Mouse (Mus musculus) CH12.LX (cell line): ENCODE results near the gene Sparcl1. TPM values are rescaled to one million over a fixed set of nuclear protein-coding genes. Genes with fewer than 3 reads are reported as not detected.

Experiments
- DNase-seq: peaks from one replicate; pipeline ENCODE4 v3.0.0-alpha.2; 2013; ENCODE audit errors: extremely low read depth
- H3K27ac ChIP-seq: 2 replicates; pipeline ENCODE4 v1.5.1; 2012; ENCODE audit warnings: low read depth, mild to moderate bottlenecking, control low read depth, moderate library complexity; ENCODE audit not compliant: insufficient read depth
- H3K27me3 ChIP-seq: replicated peaks from 2 replicates; pipeline ENCODE3; 2012; ENCODE audit warnings: inconsistent platforms
- H3K36me3 ChIP-seq, 2 experiments: replicated peaks in 1 of 2; 2 replicates each; pipeline versions ENCODE3 to v1.6.1; 2012; ENCODE audit warnings: inconsistent platforms in 1 of 2, low read length in 1 of 2, mild to moderate bottlenecking in 1 of 2, mixed read lengths in 1 of 2, moderate library complexity in 1 of 2; ENCODE audit not compliant: control insufficient read depth in 1 of 2, insufficient read depth in 1 of 2
- H3K4me1 ChIP-seq, 2 experiments: 2 replicates each; pipeline ENCODE4 v1.6.1; 2012; ENCODE audit warnings: inconsistent platforms in 1 of 2, moderate library complexity in 1 of 2; ENCODE audit not compliant: insufficient read depth in 2 of 2, control insufficient read depth in 1 of 2
- H3K4me2 ChIP-seq: 2 replicates; pipeline ENCODE4 v1.6.1; 2012; ENCODE audit warnings: low read depth, mild to moderate bottlenecking, control low read depth; ENCODE audit not compliant: poor library complexity, insufficient read depth, severe bottlenecking
- H3K4me3 ChIP-seq, 3 experiments: fragments of 150-350 bp in 1 of 3; sonication (generic) in 1 of 3; replicated peaks in 1 of 3; 2 replicates each; pipeline versions ENCODE3 to v1.5.1; 2011 to 2012; ENCODE audit warnings: low read depth in 2 of 3, low read length in 2 of 3, mild to moderate bottlenecking in 2 of 3, moderate library complexity in 2 of 3, control low read depth in 1 of 3, improper control_type of control experiment in 1 of 3, inconsistent platforms in 1 of 3, mixed read lengths in 1 of 3; ENCODE audit not compliant: poor library complexity in 1 of 3
- H3K79me2 ChIP-seq: replicated peaks from 2 replicates; pipeline ENCODE4 v1.6.1; 2012; ENCODE audit warnings: mild to moderate bottlenecking, moderate library complexity; ENCODE audit not compliant: control insufficient read depth, poor library complexity, insufficient read depth, severe bottlenecking; ENCODE audit errors: extremely low read depth
- H3K9ac ChIP-seq: 2 replicates; pipeline ENCODE4 v1.6.1; 2012; ENCODE audit warnings: low read depth, mild to moderate bottlenecking, control low read depth, moderate library complexity; ENCODE audit not compliant: insufficient read depth
- H3K9me3 ChIP-seq: replicated peaks from 2 replicates; pipeline ENCODE3; 2012; ENCODE audit warnings: low read length, inconsistent platforms, mixed read lengths
- BHLHE40 ChIP-seq: IDR thresholded peaks from 2 replicates; pipeline ENCODE4 v1.6.1; 2011; ENCODE audit warnings: mild to moderate bottlenecking, low read depth, low read length, improper control_type of control experiment
- CHD1 ChIP-seq: IDR thresholded peaks from 2 replicates; pipeline ENCODE4 v1.6.1; 2012; ENCODE audit warnings: low read depth, low read length, improper control_type of control experiment, inconsistent platforms
- CHD2 ChIP-seq: IDR thresholded peaks from 2 replicates; pipeline ENCODE4 v1.6.1; 2011; ENCODE audit warnings: low read length, improper control_type of control experiment
- CTCF ChIP-seq, 2 experiments: IDR thresholded peaks in 1 of 2; conservative IDR thresholded peaks in 1 of 2; 2 replicates each; pipeline ENCODE4 v1.5.1; 2011 to 2012; ENCODE audit warnings: low read depth in 2 of 2, low read length in 2 of 2, improper control_type of control experiment in 1 of 2, inconsistent platforms in 1 of 2, mild to moderate bottlenecking in 1 of 2, moderate library complexity in 1 of 2
- E2F4 ChIP-seq: IDR thresholded peaks from 2 replicates; pipeline ENCODE4 v1.6.1; 2011; ENCODE audit warnings: low read depth, low read length, improper control_type of control experiment; ENCODE audit not compliant: insufficient replicate concordance
- ELF1 ChIP-seq: IDR thresholded peaks from 2 replicates; pipeline ENCODE4 v1.6.1; 2014; ENCODE audit warnings: low read depth, mild to moderate bottlenecking, inconsistent platforms, low read length, improper control_type of control experiment
- EP300 ChIP-seq: IDR thresholded peaks from 2 replicates; pipeline ENCODE4 v1.6.1; 2011; ENCODE audit warnings: low read length, improper control_type of control experiment
- ETS1 ChIP-seq: conservative IDR thresholded peaks from 2 replicates; pipeline ENCODE4 v1.6.1; 2012; ENCODE audit warnings: low read depth, mild to moderate bottlenecking, inconsistent platforms, low read length, improper control_type of control experiment, moderate library complexity
- GABPA ChIP-seq: IDR thresholded peaks from 2 replicates; pipeline ENCODE4 v1.6.1; 2012; ENCODE audit warnings: low read depth, low read length, improper control_type of control experiment, inconsistent platforms; ENCODE audit not compliant: insufficient replicate concordance
- HCFC1 ChIP-seq: IDR thresholded peaks from 2 replicates; pipeline ENCODE4 v1.6.1; 2012; ENCODE audit warnings: low read depth, mild to moderate bottlenecking, inconsistent platforms, low read length, improper control_type of control experiment
- IRF4 ChIP-seq: IDR thresholded peaks from 2 replicates; pipeline ENCODE4 v1.6.1; 2014; ENCODE audit warnings: low read depth, mild to moderate bottlenecking, inconsistent platforms, low read length, improper control_type of control experiment
- JUN ChIP-seq: IDR thresholded peaks from 2 replicates; pipeline ENCODE4 v1.6.1; 2011; ENCODE audit warnings: low read depth, mild to moderate bottlenecking, low read length, improper control_type of control experiment, moderate library complexity; ENCODE audit not compliant: insufficient read depth
- JUND ChIP-seq: conservative IDR thresholded peaks from 2 replicates; pipeline ENCODE4 v1.6.1; 2011; ENCODE audit warnings: low read depth, low read length, improper control_type of control experiment
- KAT2A ChIP-seq: IDR thresholded peaks from 2 replicates; pipeline ENCODE4 v1.6.1; 2012; ENCODE audit warnings: low read length, improper control_type of control experiment, inconsistent platforms; ENCODE audit not compliant: insufficient replicate concordance
- MAFK ChIP-seq: IDR thresholded peaks from 2 replicates; pipeline ENCODE4 v1.6.1; 2011; ENCODE audit warnings: low read length, improper control_type of control experiment; ENCODE audit not compliant: insufficient replicate concordance
- MAX ChIP-seq: IDR thresholded peaks from 2 replicates; pipeline ENCODE4 v1.6.1; 2011; ENCODE audit warnings: low read length, improper control_type of control experiment
- MAZ ChIP-seq: IDR thresholded peaks from 2 replicates; pipeline ENCODE4 v1.6.1; 2012; ENCODE audit warnings: low read depth, mild to moderate bottlenecking, inconsistent platforms, low read length, improper control_type of control experiment, moderate library complexity
- MEF2A ChIP-seq: IDR thresholded peaks from 2 replicates; pipeline ENCODE4 v1.6.1; 2014; ENCODE audit warnings: low read depth, mild to moderate bottlenecking, inconsistent platforms, low read length, improper control_type of control experiment, borderline replicate concordance
- MXI1 ChIP-seq: IDR thresholded peaks from 2 replicates; pipeline ENCODE4 v1.6.1; 2011; ENCODE audit warnings: mild to moderate bottlenecking, low read depth, low read length, improper control_type of control experiment
- MYC ChIP-seq: IDR thresholded peaks from 2 replicates; pipeline ENCODE4 v1.6.1; 2011; ENCODE audit warnings: low read depth, mild to moderate bottlenecking, improper control_type of control experiment, low read length
- NELFE ChIP-seq: IDR thresholded peaks from 2 replicates; pipeline ENCODE4 v1.6.1; 2011; ENCODE audit warnings: low read depth, low read length, improper control_type of control experiment
- NRF1 ChIP-seq: IDR thresholded peaks from 2 replicates; pipeline ENCODE4 v1.6.1; 2014; ENCODE audit warnings: low read depth, mild to moderate bottlenecking, inconsistent platforms, low read length, improper control_type of control experiment, moderate library complexity
- PAX5 ChIP-seq: IDR thresholded peaks from 2 replicates; pipeline ENCODE4 v1.6.1; 2012; ENCODE audit warnings: low read length, inconsistent platforms, mixed read lengths
- POLR2A ChIP-seq: IDR thresholded peaks from 2 replicates; pipeline ENCODE4 v1.6.1; 2011; ENCODE audit warnings: low read depth, mild to moderate bottlenecking, improper control_type of control experiment, low read length
- POLR2AphosphoS2 ChIP-seq: IDR thresholded peaks from 2 replicates; pipeline ENCODE4 v1.6.1; 2011; ENCODE audit warnings: low read depth, low read length, improper control_type of control experiment
- RAD21 ChIP-seq: IDR thresholded peaks from 2 replicates; pipeline ENCODE4 v1.6.1; 2011; ENCODE audit warnings: low read depth, mild to moderate bottlenecking, low read length, improper control_type of control experiment, moderate library complexity
- RCOR1 ChIP-seq: conservative IDR thresholded peaks from 2 replicates; pipeline ENCODE4 v1.6.1; 2012; ENCODE audit warnings: low read depth, mild to moderate bottlenecking, inconsistent platforms, low read length, improper control_type of control experiment
- SIN3A ChIP-seq: IDR thresholded peaks from 2 replicates; pipeline ENCODE4 v1.6.1; 2012; ENCODE audit warnings: low read length, improper control_type of control experiment, inconsistent platforms
- SMC3 ChIP-seq: IDR thresholded peaks from 2 replicates; pipeline ENCODE4 v1.6.1; 2011; ENCODE audit warnings: low read depth, low read length, improper control_type of control experiment
- TBP ChIP-seq: conservative IDR thresholded peaks from 2 replicates; pipeline ENCODE4 v1.6.1; 2011; ENCODE audit warnings: low read depth, low read length, improper control_type of control experiment
- TCF12 ChIP-seq: IDR thresholded peaks from 2 replicates; pipeline ENCODE4 v1.6.1; 2014; ENCODE audit warnings: low read depth, mild to moderate bottlenecking, inconsistent platforms, low read length, improper control_type of control experiment
- UBTF ChIP-seq: IDR thresholded peaks from 2 replicates; pipeline ENCODE4 v1.6.1; 2012; ENCODE audit warnings: low read depth, mild to moderate bottlenecking, inconsistent platforms, low read length, improper control_type of control experiment, moderate library complexity
- USF1 ChIP-seq: IDR thresholded peaks from 2 replicates; pipeline ENCODE4 v1.6.1; 2014; ENCODE audit warnings: low read depth, mild to moderate bottlenecking, inconsistent platforms, low read length, improper control_type of control experiment
- USF2 ChIP-seq: conservative IDR thresholded peaks from 2 replicates; pipeline ENCODE4 v1.6.1; 2011; ENCODE audit warnings: low read depth, low read length, improper control_type of control experiment
- ZC3H11A ChIP-seq: IDR thresholded peaks from 2 replicates; pipeline ENCODE4 v1.6.1; 2012; ENCODE audit warnings: low read depth, mild to moderate bottlenecking, inconsistent platforms, low read length, improper control_type of control experiment
- ZKSCAN1 ChIP-seq: IDR thresholded peaks from 2 replicates; pipeline ENCODE4 v1.6.1; 2012; ENCODE audit warnings: low read depth, inconsistent platforms, low read length, improper control_type of control experiment, borderline replicate concordance
- ZMIZ1 ChIP-seq: IDR thresholded peaks from 2 replicates; pipeline ENCODE4 v1.6.1; 2012; ENCODE audit warnings: low read depth, mild to moderate bottlenecking, inconsistent platforms, low read length, improper control_type of control experiment
- ZNF384 ChIP-seq: IDR thresholded peaks from 2 replicates; pipeline ENCODE4 v1.6.1; 2012; ENCODE audit warnings: low read depth, low read length, improper control_type of control experiment, inconsistent platforms
- dilution Hi-C: fragments of 300-500 bp; cut with MboI; formaldehyde crosslinking; loops from 2 replicates; pipeline ENCODE4 v1.14.3; 2020; ENCODE audit warnings: low sequenced_read_pairs; ENCODE audit not compliant: extremely low pct_unique_long_range_greater_than_20kb, extremely low pct_ligation_motif_present
- in situ Hi-C: fragments of 300-500 bp; cut with MboI; formaldehyde crosslinking; loops from 3 replicates; pipeline ENCODE4 v1.14.3; 2019; ENCODE audit warnings: low sequenced_read_pairs, low pct_ligation_motif_present, low pct_unique_long_range_greater_than_20kb, mixed read lengths
- polyA plus RNA-seq: library from polyadenylated mRNA; unstranded; fragments of >175 nt; gene quantifications from 2 replicates; pipeline ENCODE4 v1.2.1, GENCODE M21; 2012; ENCODE audit warnings: low read depth; ENCODE audit not compliant: insufficient read length
- total RNA-seq, 2 experiments: library from RNA; depleted of rRNA; stranded (reverse); fragments of 300-350 nt in 1 of 2; fragments of >200 nt in 1 of 2; gene quantifications; 2 replicates each; pipeline ENCODE4 v1.2.3; 2012 to 2014

Gene Sparcl1
- total and polyA plus RNA-seq, 3 experiments, result not detected

DNA sequence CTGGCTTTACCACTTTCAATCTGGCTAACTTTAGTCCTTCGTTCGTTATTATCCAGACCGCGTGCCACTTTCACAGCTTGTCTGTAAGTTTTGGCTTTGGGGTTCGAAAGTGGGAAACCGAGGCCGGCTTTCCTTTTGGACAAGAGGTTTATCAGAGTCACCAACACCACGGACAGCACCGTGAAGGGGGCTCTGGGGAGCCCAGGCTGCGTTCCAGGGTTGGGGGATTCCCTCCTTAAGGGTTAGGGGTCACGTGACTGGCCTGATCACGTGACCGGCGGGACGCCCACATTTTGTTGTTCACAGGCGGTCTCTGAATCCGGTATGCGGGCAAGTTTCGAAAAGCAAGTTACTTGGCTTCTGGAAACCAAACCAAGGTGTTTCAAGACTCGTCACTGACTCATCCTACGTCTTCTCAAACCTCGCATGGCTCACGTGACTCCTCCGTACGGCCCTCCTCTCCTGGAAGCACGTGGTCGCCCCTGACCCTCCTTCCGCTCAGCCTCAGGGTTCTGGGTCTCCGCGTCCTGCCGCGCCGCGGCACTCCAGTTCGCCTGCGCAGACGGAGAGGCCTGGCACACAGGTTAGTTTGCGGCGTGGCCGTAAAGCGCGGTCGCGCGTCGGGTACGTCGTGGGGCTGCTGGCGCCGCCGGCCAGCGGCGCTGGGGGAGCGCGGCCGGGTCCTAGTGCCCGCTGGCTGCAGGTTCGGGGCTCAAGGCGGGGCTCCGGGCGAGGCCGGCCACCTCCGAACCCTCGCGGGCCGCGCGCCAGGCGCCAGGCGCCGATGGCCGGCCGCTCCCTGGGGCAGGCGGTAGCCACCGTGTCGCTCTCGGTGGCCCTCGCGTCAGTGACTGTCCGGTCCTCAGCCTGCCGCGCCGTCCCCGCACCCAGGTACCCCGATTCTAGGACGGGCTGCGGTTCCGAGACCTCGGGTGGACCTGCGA lies 67.0 kb downstream of the Sparcl1 start, which contains the start of gene Nudt9:
TSS of gene Nudt9 (plus strand) at position 51 of the 944 bp plus-strand sequence.
- peak within 1 kb of the TSS; percentile 95 for H3K9ac ChIP-seq
- in situ Hi-C loops (no loop called here), dilution Hi-C loops (no loop called here)
- peak within 1 kb of the TSS; percentile 90 for H3K27ac ChIP-seq
- H3K4me1 ChIP-seq, result peaks cover 8 to 44% of the 10 kb centered on the region in 2 experiments
- no peaks in the 10 kb centered on the region for H3K27me3 ChIP-seq
- H3K9me3 ChIP-seq, result no peaks in the 10 kb centered on the region
- H3K4me2 ChIP-seq, result peak within 1 kb of the TSS; percentile 92
- peaks cover 9% of the 10 kb centered on the region for H3K79me2 ChIP-seq
- TF ChIP-seq SMC3, result no peak
- peak; percentile 19 for TF ChIP-seq JUN
- TF ChIP-seq MAZ, result peak; percentile 57; the same call in 1 of the 2 replicates
- TF ChIP-seq NELFE, result peak; percentile 76
- peak; percentile 77 for TF ChIP-seq RCOR1
- TF ChIP-seq POLR2A, result peak; percentile 81
- TF ChIP-seq USF2, result peak; percentile 100
- no peak for TF ChIP-seq CTCF (conservative IDR thresholded peaks at IDR 0.05 in 1 of 2, IDR thresholded peaks at IDR 0.05 in 1 of 2; ENCODE audit: low read depth in 2 of 2, low read length in 2 of 2)
- peak; percentile 94 for TF ChIP-seq NRF1
- peak; percentile 99 for TF ChIP-seq USF1
- peak; percentile 87 for TF ChIP-seq ETS1
- TF ChIP-seq TBP, result no peak; the same call in 1 of the 2 replicates
- TF ChIP-seq POLR2AphosphoS2, result peak; percentile 66; the same call in 1 of the 2 replicates
- TF ChIP-seq CHD1, result no peak
- no peak for TF ChIP-seq E2F4
- TF ChIP-seq MXI1, result peak; percentile 95
- TF ChIP-seq JUND, result peak; percentile 45; the same call in 1 of the 2 replicates
- TF ChIP-seq EP300, result no peak; the same call in 1 of the 2 replicates
- TF ChIP-seq CHD2, result peak; percentile 53; the same call in 1 of the 2 replicates
- peak; percentile 60 for TF ChIP-seq TCF12
- peak; percentile 48; the same call in 1 of the 2 replicates for TF ChIP-seq ZMIZ1
- no peak for TF ChIP-seq ZNF384
- peak; percentile 99 for TF ChIP-seq MYC
- peak; percentile 73; the same call in 1 of the 2 replicates for TF ChIP-seq UBTF
- TF ChIP-seq IRF4, result peak; percentile 74
- TF ChIP-seq GABPA, result no peak
- no peak for TF ChIP-seq PAX5
- no peak for TF ChIP-seq ZKSCAN1
- TF ChIP-seq MAX, result peak; percentile 100
- peak; percentile 89 for TF ChIP-seq ELF1
- TF ChIP-seq ZC3H11A, result no peak
- TF ChIP-seq MEF2A, result peak; percentile 63
- TF ChIP-seq HCFC1, result peak; percentile 80
- TF ChIP-seq RAD21, result no peak
- TF ChIP-seq KAT2A, result peak; percentile 72; the same call in 1 of the 2 replicates
- no peak for TF ChIP-seq MAFK
- peak; percentile 99 for TF ChIP-seq BHLHE40
- TF ChIP-seq SIN3A, result peak; percentile 91
- peak; percentile 98 for DNase-seq
- H3K4me3 ChIP-seq, result peak within 1 kb of the TSS; percentile 94 to 99 (median 96)
- peaks cover 5 to 19% of the 10 kb centered on the region in 2 experiments for H3K36me3 ChIP-seq
